In genomic region chr11:29788499-29788898, GRCm38 (mm10) we compare ENCODE assay signal across 17 mouse cellular contexts. TPM values are rescaled to one million over a fixed set of nuclear protein-coding genes. Genes with fewer than 3 reads are reported as not detected.
DNase-seq lines count a peak whose midpoint lies in the region; ATAC-seq and TF ChIP-seq lines count a peak whose summit lies in the region.
"Had no signal": no experiment of that assay in that cellular context is flagged by ENCODE, and none has a peak within 500 bp of the region (broad histone marks: within the 10 kb centered on the region; RNA-seq: fewer than 3 reads in every experiment).

No protein-coding gene starts in this region.

- no peak for DNase-seq in hindbrain, embryonic 11.5 days (ENCODE audit: low spot score)
- DNase-seq in lung, postnatal 0 days (ENCODE audit: low spot score): peak; percentile 23
- DNase-seq in lung, postnatal 36 days: no peak
- DNase-seq in forebrain, postnatal 0 days: no peak
- no peak for DNase-seq in midbrain, postnatal 0 days (ENCODE audit: low spot score)
- DNase-seq in right cerebral cortex, postnatal 4 days: no peak
- DNase-seq: adrenal gland, postnatal 25 days; B cell, adult 2 months; heart, postnatal 14 days; kidney, adult 8-10 months; kidney, postnatal 14 days; liver, postnatal 0 days had no signal

- no peaks in the 10 kb centered on the region for H3K27me3 ChIP-seq in hindbrain, embryonic 13.5 days
- H3K27me3 ChIP-seq in hindbrain, embryonic 11.5 days (ENCODE audit: control insufficient read depth, insufficient read depth, low read length): no peaks in the 10 kb centered on the region
- H3K27me3 ChIP-seq in lung, postnatal 0 days (replicated peaks; ENCODE audit: insufficient read depth, low read length): no peaks in the 10 kb centered on the region
- H3K27me3 ChIP-seq in forebrain, postnatal 0 days (ENCODE audit: insufficient read depth, low read length): no peaks in the 10 kb centered on the region
- no peaks in the 10 kb centered on the region for H3K27me3 ChIP-seq in midbrain, postnatal 0 days (ENCODE audit: insufficient read depth, low read length)
- H3K27me3 ChIP-seq: heart, embryonic 12.5 days; neural tube, embryonic 12.5 days had no signal

- H3K9ac ChIP-seq in hindbrain, embryonic 13.5 days: no peak overlapping the region
- H3K9ac ChIP-seq in hindbrain, embryonic 11.5 days (ENCODE audit: low read depth, low read length): no peak overlapping the region
- no peak overlapping the region for H3K9ac ChIP-seq in lung, postnatal 0 days (replicated peaks; ENCODE audit: low read depth)
- no peak overlapping the region for H3K9ac ChIP-seq in forebrain, postnatal 0 days
- H3K9ac ChIP-seq in midbrain, postnatal 0 days (replicated peaks; ENCODE audit: low read length, poor library complexity, severe bottlenecking): no peak overlapping the region
- H3K9ac ChIP-seq: heart, embryonic 12.5 days; liver, postnatal 0 days; neural tube, embryonic 12.5 days had no signal

- WGBS in hindbrain, embryonic 13.5 days: 41% methylated on average over 1 of the region's 1 CpGs
- WGBS in hindbrain, embryonic 11.5 days: 55% methylated on average over 1 of the region's 1 CpGs
- WGBS in lung, postnatal 0 days: 53% methylated on average over 1 of the region's 1 CpGs
- WGBS in forebrain, postnatal 0 days: 6% methylated on average over 1 of the region's 1 CpGs
- WGBS in midbrain, postnatal 0 days: 3% methylated on average over 1 of the region's 1 CpGs

- H3K4me3 ChIP-seq in hindbrain, embryonic 13.5 days: no peak overlapping the region
- no peak overlapping the region for H3K4me3 ChIP-seq in hindbrain, embryonic 11.5 days (ENCODE audit: low read depth, low read length)
- H3K4me3 ChIP-seq in lung, postnatal 0 days (ENCODE audit: low read depth, low read length): no peak overlapping the region
- H3K4me3 ChIP-seq in forebrain, postnatal 0 days (ENCODE audit: low read depth, low read length): no peak overlapping the region
- H3K4me3 ChIP-seq in midbrain, postnatal 0 days (ENCODE audit: low read depth, low read length): no peak overlapping the region
- H3K4me3 ChIP-seq: heart, embryonic 12.5 days; limb, embryonic 10.5 days; neural tube, embryonic 12.5 days had no signal

- H3K4me2 ChIP-seq in hindbrain, embryonic 13.5 days: no peak overlapping the region
- no peak overlapping the region for H3K4me2 ChIP-seq in hindbrain, embryonic 11.5 days (replicated peaks; ENCODE audit: low read depth, low read length)
- no peak overlapping the region for H3K4me2 ChIP-seq in lung, postnatal 0 days (replicated peaks; ENCODE audit: low read depth, low read length)
- H3K4me2 ChIP-seq in forebrain, postnatal 0 days (ENCODE audit: low read depth): no peak overlapping the region
- H3K4me2 ChIP-seq in midbrain, postnatal 0 days (ENCODE audit: low read depth, low read length, poor library complexity, severe bottlenecking): no peak overlapping the region
- H3K4me2 ChIP-seq: heart, embryonic 12.5 days; neural tube, embryonic 12.5 days had no signal

- no peak overlapping the region; the same call in 1 of the 2 replicates for H3K27ac ChIP-seq in hindbrain, embryonic 13.5 days
- H3K27ac ChIP-seq in hindbrain, embryonic 11.5 days (ENCODE audit: low read depth, low read length): no peak overlapping the region
- no peak overlapping the region for H3K27ac ChIP-seq in lung, postnatal 0 days (ENCODE audit: low read length)
- H3K27ac ChIP-seq in forebrain, postnatal 0 days (ENCODE audit: low read depth, low read length): peak overlapping the region; percentile 81; the same call in 1 of the 2 replicates
- H3K27ac ChIP-seq in midbrain, postnatal 0 days (ENCODE audit: low read depth, low read length): 0 out of 2 replicates have a peak overlapping the region, but pooled peaks have one; percentile 48
- H3K27ac ChIP-seq: limb, embryonic 10.5 days; neural tube, embryonic 12.5 days had no signal

- TF ChIP-seq CTCF in lung, postnatal 0 days (IDR thresholded peaks at IDR 0.05): no peak
- no peak for TF ChIP-seq CTCF in forebrain, postnatal 0 days (IDR thresholded peaks at IDR 0.05; ENCODE audit: low read depth)
- no peak for TF ChIP-seq CTCF in midbrain, postnatal 0 days (IDR thresholded peaks at IDR 0.05)

- peak; percentile 71 for ATAC-seq in hindbrain, embryonic 13.5 days (ENCODE audit: low FRiP score)
- ATAC-seq in hindbrain, embryonic 11.5 days (ENCODE audit: low FRiP score): no peak
- peak; percentile 14; the same call in 1 of the 2 replicates for ATAC-seq in lung, postnatal 0 days
- peak; percentile 25 for ATAC-seq in forebrain, postnatal 0 days
- ATAC-seq in midbrain, postnatal 0 days (ENCODE audit: low FRiP score): peak; percentile 12; the same call in 1 of the 2 replicates
- ATAC-seq: liver, postnatal 0 days had no signal

- peaks cover 13% of the 10 kb centered on the region; the same call in 1 of the 2 replicates for H3K36me3 ChIP-seq in hindbrain, embryonic 13.5 days
- H3K36me3 ChIP-seq in hindbrain, embryonic 11.5 days (ENCODE audit: control insufficient read depth, insufficient read depth, low read length): no peaks in the 10 kb centered on the region
- no peaks in the 10 kb centered on the region for H3K36me3 ChIP-seq in lung, postnatal 0 days (ENCODE audit: insufficient read depth, low read length)
- H3K36me3 ChIP-seq in forebrain, postnatal 0 days (ENCODE audit: insufficient read depth): peaks cover under 1% of the 10 kb centered on the region; the same call in 1 of the 2 replicates
- peaks cover 18% of the 10 kb centered on the region; the same call in 1 of the 2 replicates for H3K36me3 ChIP-seq in midbrain, postnatal 0 days (ENCODE audit: insufficient read depth, low read length)
- H3K36me3 ChIP-seq: heart, embryonic 12.5 days; limb, embryonic 10.5 days; neural tube, embryonic 12.5 days had no signal

- no peaks in the 10 kb centered on the region for H3K9me3 ChIP-seq in hindbrain, embryonic 13.5 days
- no peaks in the 10 kb centered on the region for H3K9me3 ChIP-seq in hindbrain, embryonic 11.5 days (ENCODE audit: control insufficient read depth, low read length)
- H3K9me3 ChIP-seq in lung, postnatal 0 days (ENCODE audit: low read length): no peaks in the 10 kb centered on the region
- H3K9me3 ChIP-seq in forebrain, postnatal 0 days (ENCODE audit: low read length): no peaks in the 10 kb centered on the region
- no peaks in the 10 kb centered on the region for H3K9me3 ChIP-seq in midbrain, postnatal 0 days (ENCODE audit: low read length)
- H3K9me3 ChIP-seq: heart, embryonic 12.5 days; limb, embryonic 10.5 days; neural tube, embryonic 12.5 days had no signal

- no peak for TF ChIP-seq EP300 in lung, postnatal 0 days (IDR thresholded peaks at IDR 0.05)

- H3K4me1 ChIP-seq in hindbrain, embryonic 13.5 days (replicated peaks): peaks cover 13% of the 10 kb centered on the region
- no peaks in the 10 kb centered on the region for H3K4me1 ChIP-seq in hindbrain, embryonic 11.5 days (replicated peaks; ENCODE audit: control insufficient read depth, insufficient read depth, low read length)
- no peaks in the 10 kb centered on the region for H3K4me1 ChIP-seq in lung, postnatal 0 days (ENCODE audit: insufficient read depth, low read depth, low read length)
- H3K4me1 ChIP-seq in forebrain, postnatal 0 days (ENCODE audit: insufficient read depth): peaks cover 12% of the 10 kb centered on the region
- peaks cover 3% of the 10 kb centered on the region; the same call in 1 of the 2 replicates for H3K4me1 ChIP-seq in midbrain, postnatal 0 days (ENCODE audit: insufficient read depth, low read length)
- H3K4me1 ChIP-seq: limb, embryonic 10.5 days; neural tube, embryonic 12.5 days had no signal

RNA-seq across cellular contexts. Expression of gene 4931440F15Rik, which starts 37.0 kb away (rescaled TPM):
- polyA plus RNA-seq in hindbrain, embryonic 13.5 days (2015; fragmentation: Nextera tagmentation; extraction: Ambion mirVana): 0.32 and 0.58 TPM in 2 replicates
- 0.06 and 0.08 TPM in 2 replicates for polyA plus RNA-seq in hindbrain, embryonic 11.5 days (2014; fragmentation: Nextera tagmentation; extraction: Ambion mirVana)
- 0.04 and 0.07 TPM in 2 replicates for polyA plus RNA-seq in lung, postnatal 0 days (2015; fragmentation: Nextera tagmentation; extraction: Ambion mirVana)
- total RNA-seq in forebrain, postnatal 0 days (2014; rRNA removed): 0.52 and 0.54 TPM in 2 replicates
- 0.24 and 0.29 TPM in 2 replicates for polyA plus RNA-seq in forebrain, postnatal 0 days (2015; fragmentation: Nextera tagmentation; extraction: Ambion mirVana)
- total RNA-seq in midbrain, postnatal 0 days (2014; rRNA removed): 0.66 and 1.2 TPM in 2 replicates
- 0.33 and 0.56 TPM in 2 replicates for polyA plus RNA-seq in midbrain, postnatal 0 days (2015; fragmentation: Nextera tagmentation; extraction: Ambion mirVana)
- polyA plus RNA-seq: liver, adult 2 months had no signal

Comparison
In these comparisons a context has a peak if more than half of its experiments do, and no peak if none do; other contexts are left out.
1. H3K27ac ChIP-seq: peak in forebrain, postnatal 0 days (single experiment) and midbrain, postnatal 0 days (single experiment); none in hindbrain, embryonic 13.5 days (single experiment), hindbrain, embryonic 11.5 days (single experiment) and lung, postnatal 0 days (single experiment).